Mouse (Mus musculus): ENCODE results near the gene Gng11. TPM values are rescaled to one million over a fixed set of nuclear protein-coding genes. Genes with fewer than 3 reads are reported as not detected.

Gng11 gene
- 10 to 100 TPM; 13.6 to 25.7 TPM for total RNA-seq (2021)
- long read RNA-seq, experiment 1, transcript Gng11-201 (2 exons, 919 nt), result major isoform, 28 of 44 reads
- long read RNA-seq, experiment 1, partial matches to known transcripts, result 0 of 44 reads
- long read RNA-seq, experiment 1, other reads (novel, unspliced or antisense), result 16 of 44 reads
- long read RNA-seq, experiment 2, transcript Gng11-201 (2 exons, 919 nt), result major isoform, 11 of 24 reads
- long read RNA-seq, experiment 2, partial matches to known transcripts, result 13 of 24 reads
- long read RNA-seq, experiment 2, other reads (novel, unspliced or antisense), result 0 of 24 reads

- intact Hi-C loops (cut with DNase I), result loop anchor here (5.0 kb wide), 1 partner anchor 83 kb away; the partner anchor contains the start of gene Bet1
- DNase-seq, result peak; percentile 90
Observed at GRCm38 (mm10) chr6:4003890-4004306, at the start of gene Gng11. TSS of gene Gng11 (plus strand) at chr6:4003904.

GRCm38 (mm10) chr6:3954969-3955368, 48.7 kb upstream of the Gng11 start:
- Histone ChIP-seq H3K4me3 (no peak overlapping the region), H3K27ac (no peak overlapping the region)
- no peak for DNase-seq
- no peak for TF ChIP-seq CTCF (IDR thresholded peaks at IDR 0.05)
- intact Hi-C loops (cut with DNase I), result no loop called here

More at GRCm38 (mm10) chr6:4003890-4004306, at the start of gene Gng11:
- no peak for TF ChIP-seq CTCF (IDR thresholded peaks at IDR 0.05)
- Histone ChIP-seq H3K27ac (peak within 1 kb of the TSS; percentile 92), H3K4me3 (peak within 1 kb of the TSS; percentile 81)

- intact Hi-C loops (cut with DNase I), result no loop called here
- Histone ChIP-seq H3K4me3 (peak overlapping the region; percentile 71), H3K27ac (peak overlapping the region; percentile 75)
- no peak for TF ChIP-seq CTCF (IDR thresholded peaks at IDR 0.05)
- peak; percentile 41 for DNase-seq
Observed at GRCm38 (mm10) chr6:3967676-3968626, 35.8 kb upstream of the Gng11 start.

GRCm38 (mm10) chr6:3973679-3974078, 30.0 kb upstream of the Gng11 start:
- intact Hi-C loops (cut with DNase I), result no loop called here
- no peak for TF ChIP-seq CTCF (IDR thresholded peaks at IDR 0.05)
- H3K27ac ChIP-seq, result no peak overlapping the region
- DNase-seq, result no peak
- no peak overlapping the region for H3K4me3 ChIP-seq

GRCm38 (mm10) chr6:3982661-3983284, 20.9 kb upstream of the Gng11 start:
- DNase-seq, result no peak
- no peak for TF ChIP-seq CTCF (IDR thresholded peaks at IDR 0.05)
- Histone ChIP-seq H3K27ac (no peak overlapping the region), H3K4me3 (no peak overlapping the region)
- intact Hi-C loops (cut with DNase I), result no loop called here

- Histone ChIP-seq H3K27ac (no peak within 1 kb of the TSS), H3K4me3 (no peak within 1 kb of the TSS)
- intact Hi-C loops (cut with DNase I), result no loop called here
- DNase-seq, result no peak
- TF ChIP-seq CTCF (IDR thresholded peaks at IDR 0.05), result no peak
Observed at GRCm38 (mm10) chr6:3988750-3989149, 15.0 kb upstream of the Gng11 start, which contains the start of gene Tfpi2. TSS of gene Tfpi2 (minus strand) at chr6:3988919.

- no peak for DNase-seq
- intact Hi-C loops (cut with DNase I), result no loop called here
- no peak for TF ChIP-seq CTCF (IDR thresholded peaks at IDR 0.05)
- Histone ChIP-seq H3K4me3 (no peak within 1 kb of the TSS), H3K27ac (no peak within 1 kb of the TSS)
Observed at GRCm38 (mm10) chr6:3993492-3993891, 10.2 kb upstream of the Gng11 start, which contains the start of gene Gngt1. TSS of gene Gngt1 (plus strand) at chr6:3993792.

- DNase-seq, result no peak
- Histone ChIP-seq H3K4me3 (no peak overlapping the region), H3K27ac (no peak overlapping the region)
- no peak for TF ChIP-seq CTCF (IDR thresholded peaks at IDR 0.05)
- intact Hi-C loops (cut with DNase I), result no loop called here
Observed at GRCm38 (mm10) chr6:3998089-3998488, 5.6 kb upstream of the Gng11 start.

- no peak for DNase-seq
- Histone ChIP-seq H3K4me3 (no peak overlapping the region), H3K27ac (no peak overlapping the region)
- no peak for TF ChIP-seq CTCF (IDR thresholded peaks at IDR 0.05)
- intact Hi-C loops (cut with DNase I), result no loop called here
Observed at GRCm38 (mm10) chr6:3999296-3999695, 4.4 kb upstream of the Gng11 start.

GRCm38 (mm10) chr6:4000716-4001115, 3.0 kb upstream of the Gng11 start:
- intact Hi-C loops (cut with DNase I), result loop anchor here (5.0 kb wide), 1 partner anchor 87 kb away; the partner anchor contains the start of gene Bet1
- Histone ChIP-seq H3K4me3 (no peak overlapping the region), H3K27ac (no peak overlapping the region)
- no peak for DNase-seq
- no peak for TF ChIP-seq CTCF (IDR thresholded peaks at IDR 0.05)

- no peak for TF ChIP-seq CTCF (IDR thresholded peaks at IDR 0.05)
- Histone ChIP-seq H3K4me3 (peak overlapping the region; percentile 81), H3K27ac (peak overlapping the region; percentile 92)
- intact Hi-C loops (cut with DNase I), result loop anchor here (5.0 kb wide), 1 partner anchor 84 kb away; the partner anchor contains the start of gene Bet1
- no peak for DNase-seq
Observed at GRCm38 (mm10) chr6:4003445-4003844, 259 bp upstream of the Gng11 start.

GRCm38 (mm10) chr6:4004808-4005207, 1.1 kb downstream of the Gng11 start:
- peak overlapping the region; percentile 81 for H3K4me3 ChIP-seq
- TF ChIP-seq CTCF (IDR thresholded peaks at IDR 0.05), result no peak
- intact Hi-C loops (cut with DNase I), result loop anchor here (5.0 kb wide), 1 partner anchor 82 kb away; the partner anchor contains the start of gene Bet1
- no peak for DNase-seq
- H3K27ac ChIP-seq, result peak overlapping the region; percentile 92

Data from gastrocnemius, adult 2 months (tissue).